Mouse (Mus musculus) CD8-positive naive resting alpha-beta T cell, adult 2 months (primary cell): ENCODE data around the gene Pakap.

Experiments used
- DNase-seq, 2 experiments: peaks; one replicate each; pipeline ENCODE4 v3.0.0; 2022; ENCODE audit warnings: low read depth in 2 of 2, low spot score in 2 of 2

Gene Pakap

DNA sequence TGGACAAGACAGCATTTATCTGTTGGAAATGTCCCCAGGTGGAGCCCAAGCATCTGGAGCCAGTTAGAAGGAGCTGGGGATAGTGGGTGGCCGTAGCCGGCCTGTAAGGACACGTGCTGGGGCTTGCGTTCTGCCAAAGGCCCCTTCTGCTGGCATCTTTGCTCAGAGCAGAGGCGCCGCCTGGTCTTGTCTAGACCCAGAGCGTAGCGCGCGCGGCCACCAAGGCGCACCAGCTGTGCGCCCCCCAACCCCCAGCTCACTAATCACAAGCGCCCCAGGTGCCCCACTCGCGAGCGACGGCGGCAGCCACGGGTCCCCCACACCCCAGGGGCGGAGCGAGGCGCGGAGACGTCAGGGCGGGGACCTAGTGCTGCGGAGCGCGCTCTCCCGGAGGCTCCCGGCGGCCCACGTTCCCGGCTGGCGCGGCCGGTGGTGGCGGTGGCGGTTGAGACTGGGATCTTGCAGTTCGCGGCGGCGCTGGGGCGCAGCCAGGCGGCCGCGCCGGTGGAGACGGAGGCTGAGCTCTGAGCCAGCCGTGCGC is at the start of gene Pakap:
TSS of gene Pakap (plus strand) at position 514 of the 541 bp plus-strand sequence.
- DNase-seq, result no peak

DNA sequence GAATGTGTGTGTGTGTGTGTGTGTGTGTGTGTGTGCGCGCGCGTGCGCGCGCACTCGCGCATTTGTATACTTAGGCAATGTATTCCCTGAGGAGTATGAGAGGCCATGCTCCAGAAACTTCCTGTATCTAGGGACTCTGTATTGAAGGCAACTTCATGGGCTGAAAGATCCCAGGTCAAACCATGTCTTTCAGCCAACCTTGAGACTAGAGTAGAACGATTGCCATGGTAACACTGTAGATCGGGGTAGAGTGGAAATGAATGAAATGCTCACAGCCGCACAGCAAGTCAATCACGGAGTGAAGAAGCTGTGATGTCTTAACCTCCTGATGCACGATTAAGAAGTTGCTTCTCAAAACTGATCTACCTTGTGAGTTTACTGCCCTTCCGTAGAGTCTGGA is 44.5 kb upstream of the Pakap start:
- no peak for DNase-seq

DNA sequence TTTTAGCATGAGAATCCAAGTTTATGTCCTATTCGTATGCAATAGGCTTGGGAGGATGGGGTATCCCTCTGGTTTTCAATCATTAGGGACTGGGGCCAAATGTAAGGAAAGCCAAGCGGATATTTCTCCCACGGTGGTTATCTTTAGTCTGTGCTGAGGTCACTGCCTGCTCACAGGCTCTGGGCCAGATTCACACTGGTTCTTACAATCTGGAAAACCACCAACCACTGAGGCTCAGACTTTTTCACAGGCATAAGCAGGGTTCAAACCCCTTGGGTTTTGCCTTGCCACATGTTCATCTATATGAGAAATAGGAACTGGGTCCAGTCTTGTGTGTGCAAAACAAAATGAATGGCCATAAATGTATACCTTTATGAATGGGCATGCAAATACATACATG is 43.5 kb upstream of the Pakap start:
- no peak for DNase-seq

DNA sequence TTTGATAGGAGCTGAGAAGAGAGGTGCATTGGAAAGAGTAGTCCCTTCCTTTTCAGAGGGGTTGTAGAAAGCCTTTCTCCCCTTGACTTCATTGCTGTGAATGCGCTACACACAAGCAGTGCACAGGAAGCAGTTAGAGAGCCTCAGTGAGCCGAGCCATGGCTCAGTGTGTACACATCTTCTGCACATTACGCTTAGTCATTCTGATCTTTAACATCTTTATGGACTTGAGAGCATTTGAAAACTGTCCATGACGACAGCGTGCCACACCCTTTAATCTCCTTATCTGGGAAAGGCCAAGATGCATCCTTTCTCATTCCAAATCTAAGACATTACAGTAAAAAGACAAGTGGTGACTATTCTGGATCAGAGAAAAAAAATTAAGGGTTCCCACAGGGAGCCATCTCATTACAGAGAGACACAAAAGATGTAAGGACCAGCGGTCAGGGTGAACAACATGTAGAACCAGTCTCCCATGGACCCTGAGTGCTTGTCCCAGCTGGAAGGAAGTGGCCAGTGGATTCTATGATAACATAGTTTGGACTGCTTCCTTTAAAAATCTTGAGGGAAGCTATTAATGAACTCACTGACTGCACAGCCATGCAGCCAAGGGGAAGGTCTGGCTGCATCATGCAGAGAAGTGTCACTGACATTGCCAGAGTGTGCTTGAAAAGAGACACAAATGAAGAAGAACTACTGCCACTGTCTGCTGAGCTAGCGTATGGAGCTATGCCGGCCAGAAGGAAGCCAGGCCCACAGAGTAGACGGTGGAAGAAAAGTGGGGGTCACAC is 42.6 kb upstream of the Pakap start:
- DNase-seq, result no peak

- DNase-seq, result no peak
Observed at GRCm38 (mm10) chr4:57528296-57528695, 39.7 kb upstream of the Pakap start.

- no peak for DNase-seq
Observed at GRCm38 (mm10) chr4:57533686-57534085, 34.3 kb upstream of the Pakap start.

DNA sequence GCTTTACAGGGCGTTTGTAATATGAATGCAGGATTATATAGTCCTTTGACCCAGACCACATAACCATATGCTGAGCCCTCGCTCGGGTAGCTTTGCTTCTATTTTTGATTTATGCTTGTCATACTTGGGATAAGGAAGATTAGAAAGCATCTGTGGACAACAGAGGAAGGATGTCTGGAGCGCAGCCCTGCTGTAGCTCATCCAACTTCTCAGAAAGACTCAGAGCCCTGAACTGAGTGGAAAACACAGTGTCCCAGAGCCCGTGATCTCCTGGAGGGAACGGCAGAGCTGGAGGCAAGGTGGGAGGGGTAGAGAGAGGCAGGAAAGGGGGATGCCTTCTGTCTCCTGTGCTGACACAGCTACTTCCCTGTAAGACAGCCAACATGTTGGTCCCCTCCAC is 33.7 kb upstream of the Pakap start:
- no peak for DNase-seq

DNA sequence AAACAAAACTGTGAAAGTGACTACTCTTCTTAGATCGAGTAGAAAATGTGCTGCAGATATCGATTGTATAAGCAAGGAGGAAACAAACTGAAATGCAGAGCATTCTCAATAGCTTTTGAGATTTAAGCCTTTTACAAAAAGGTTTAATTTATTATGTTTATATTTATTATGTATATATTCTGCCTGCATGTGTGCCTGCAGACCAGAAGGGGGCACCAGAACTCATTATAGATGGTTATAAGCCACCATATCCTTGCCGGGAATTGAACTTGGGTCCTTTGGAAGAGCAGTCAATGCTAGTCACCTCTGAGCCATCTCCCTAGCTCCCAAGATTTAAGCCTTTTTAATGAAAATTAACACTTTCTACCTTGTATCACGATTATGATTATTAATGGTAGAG is 32.9 kb upstream of the Pakap start:
- DNase-seq, result no peak

DNA sequence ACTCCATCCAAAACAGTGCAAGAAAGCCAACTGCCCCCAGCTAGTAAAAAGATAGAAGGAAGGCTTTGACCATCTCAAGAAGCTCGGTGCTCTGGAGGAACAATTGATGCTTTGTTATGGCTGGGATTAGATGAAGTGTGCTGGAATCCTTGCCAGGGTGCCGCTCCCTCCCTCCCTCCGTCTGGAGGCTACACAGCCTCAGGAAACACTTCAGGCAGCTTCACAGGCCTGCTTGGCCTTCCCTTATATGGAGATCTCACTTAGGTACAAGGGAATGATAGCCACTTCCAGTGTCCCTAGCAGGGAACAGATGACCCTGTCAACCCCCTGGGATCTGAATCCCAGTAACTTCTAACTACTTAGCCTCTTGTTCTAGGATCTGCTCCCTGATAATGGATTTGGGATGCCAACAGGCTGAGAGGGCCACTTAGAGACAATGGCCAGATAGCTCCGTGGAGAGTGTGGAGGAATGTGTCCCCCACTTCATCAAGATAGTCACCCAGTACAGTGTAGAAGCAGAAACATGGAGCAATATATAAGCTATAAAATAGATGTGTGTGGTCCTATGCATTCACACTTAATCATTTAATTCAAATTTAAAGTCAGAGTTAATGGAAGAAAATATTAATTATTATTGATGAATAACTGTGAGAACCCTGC is 29.8 kb upstream of the Pakap start:
- DNase-seq, result no peak

DNA sequence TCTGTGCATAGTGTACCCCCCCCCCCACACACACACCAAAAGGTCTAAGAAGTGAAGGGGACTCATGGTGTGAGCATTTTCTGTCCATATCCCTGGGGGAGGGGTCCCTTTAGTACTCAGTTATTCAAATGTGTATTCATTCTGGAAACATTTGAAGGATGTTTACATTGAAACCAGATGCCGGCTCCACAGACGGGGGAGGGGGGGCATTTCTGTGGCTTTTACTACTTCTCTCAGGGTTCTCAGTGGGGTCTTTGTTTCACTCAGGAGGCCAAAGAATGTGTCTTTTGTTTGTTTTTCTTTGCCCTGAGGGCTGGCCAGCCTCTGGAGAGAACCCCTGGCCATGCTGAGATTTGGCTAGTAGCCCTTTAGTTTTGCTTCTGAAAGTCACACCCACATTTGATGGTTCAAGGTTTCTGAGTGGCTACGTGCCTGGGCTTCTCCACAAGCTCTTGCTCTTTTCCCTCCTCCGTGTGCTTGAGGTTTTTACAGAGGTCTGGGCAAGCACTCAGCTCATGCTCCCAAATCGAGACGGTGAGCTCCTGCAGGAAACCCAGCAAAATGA is 24.2 kb upstream of the Pakap start:
- DNase-seq, result no peak

DNA sequence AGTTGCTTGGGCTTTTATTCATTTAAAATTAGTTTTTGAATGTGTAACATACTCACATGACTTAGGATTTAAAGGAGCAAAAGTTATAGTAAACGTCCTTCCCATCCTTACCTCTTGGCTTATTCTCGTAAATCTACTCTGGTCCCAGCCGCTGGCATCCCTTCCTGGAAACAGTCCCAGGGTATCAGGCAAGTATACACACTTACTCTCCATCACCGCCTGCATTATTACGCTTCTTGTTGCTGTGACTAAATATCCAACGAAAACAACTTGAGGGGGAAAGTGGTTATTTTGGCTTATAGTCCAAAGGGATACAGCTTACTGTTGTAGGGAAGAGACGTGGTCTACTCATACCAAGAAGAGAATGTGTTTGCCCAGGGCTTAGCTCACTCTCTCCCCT is 20.2 kb upstream of the Pakap start:
- no peak for DNase-seq

DNA sequence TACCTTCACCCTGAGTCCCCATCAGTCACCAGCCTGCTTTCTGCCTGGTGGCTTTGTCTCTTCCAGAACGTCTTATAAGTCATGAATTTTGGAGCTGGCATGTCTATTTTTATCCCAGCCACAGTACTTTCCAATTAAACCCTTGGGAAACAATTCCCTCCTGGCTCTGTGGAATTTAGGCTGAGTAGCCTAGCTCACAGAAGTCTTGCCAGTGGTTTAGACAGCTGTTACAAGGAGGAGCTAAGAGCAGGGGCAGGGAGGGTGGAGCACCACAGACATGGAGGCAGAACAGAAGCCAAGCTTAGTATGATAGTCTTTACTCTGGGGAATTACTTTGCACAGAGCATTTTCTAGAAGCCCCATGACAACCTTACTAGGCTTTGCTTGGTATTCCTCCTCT is 17.8 kb upstream of the Pakap start:
- no peak for DNase-seq

GRCm38 (mm10) chr4:57557102-57557501 is 10.9 kb upstream of the Pakap start:
- DNase-seq, result no peak

DNA sequence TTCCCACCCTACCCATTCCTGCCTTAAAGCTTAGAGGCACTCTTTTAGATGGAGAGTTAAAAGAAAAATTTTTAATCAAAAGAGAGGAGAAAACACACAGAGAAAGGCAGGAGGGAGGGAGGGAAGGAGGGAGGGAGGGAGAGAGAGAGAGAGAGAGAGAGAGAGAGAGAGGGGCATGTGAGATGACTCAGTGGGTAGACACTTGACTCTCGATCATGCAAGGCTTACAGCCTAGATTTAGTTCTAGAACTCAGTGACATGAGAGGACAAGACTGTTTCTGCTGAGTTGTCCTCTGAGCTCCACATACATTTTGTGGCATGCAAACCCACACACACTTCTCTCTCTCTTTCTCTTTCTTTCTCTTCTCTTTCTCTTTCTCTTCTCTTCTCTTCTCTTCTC is 8.5 kb upstream of the Pakap start:
- DNase-seq, result no peak

DNA sequence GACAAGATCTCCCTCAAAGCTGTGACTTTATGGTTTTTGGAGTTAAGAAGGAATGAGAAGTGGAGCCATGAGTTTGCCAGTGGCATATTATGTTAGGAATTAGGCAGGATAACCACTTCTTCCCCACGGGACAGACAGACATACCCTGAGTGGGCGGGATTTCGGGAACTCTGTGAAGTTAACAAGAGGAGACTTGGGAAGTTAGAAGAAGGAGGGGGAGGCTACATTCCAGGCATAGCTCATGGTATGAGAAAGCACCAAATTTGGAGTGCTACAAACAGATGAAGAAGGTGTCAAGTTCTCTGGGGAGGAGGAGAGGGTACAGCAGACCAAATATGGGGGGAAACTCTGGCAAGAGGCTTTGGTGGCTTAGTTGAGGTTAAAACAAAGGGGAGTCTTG is 8.0 kb upstream of the Pakap start:
- no peak for DNase-seq

GRCm38 (mm10) chr4:57561055-57561454 is 6.9 kb upstream of the Pakap start:
- DNase-seq, result no peak

DNA sequence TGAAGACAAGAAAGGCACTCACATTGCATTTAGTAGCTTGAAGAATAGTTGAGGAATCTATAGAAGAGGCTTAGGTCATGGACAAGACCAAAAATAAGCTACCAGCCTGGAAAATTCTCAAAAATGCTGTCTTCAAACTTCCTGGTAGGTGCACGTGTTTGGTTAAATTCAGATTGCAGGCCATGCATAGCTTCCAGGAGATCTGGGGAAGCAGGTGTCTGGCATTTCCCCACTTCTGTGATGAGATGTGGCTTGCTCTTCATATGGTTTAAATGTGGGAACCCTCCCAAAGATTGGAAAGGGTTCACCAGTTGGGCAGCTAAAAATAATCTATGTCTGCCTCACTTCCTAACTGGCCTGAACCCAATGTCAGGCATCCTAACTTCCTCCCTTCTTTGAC is 2.7 kb upstream of the Pakap start:
- DNase-seq, result no peak

GRCm38 (mm10) chr4:57565811-57566210 is 2.2 kb upstream of the Pakap start:
- DNase-seq, result no peak

DNA sequence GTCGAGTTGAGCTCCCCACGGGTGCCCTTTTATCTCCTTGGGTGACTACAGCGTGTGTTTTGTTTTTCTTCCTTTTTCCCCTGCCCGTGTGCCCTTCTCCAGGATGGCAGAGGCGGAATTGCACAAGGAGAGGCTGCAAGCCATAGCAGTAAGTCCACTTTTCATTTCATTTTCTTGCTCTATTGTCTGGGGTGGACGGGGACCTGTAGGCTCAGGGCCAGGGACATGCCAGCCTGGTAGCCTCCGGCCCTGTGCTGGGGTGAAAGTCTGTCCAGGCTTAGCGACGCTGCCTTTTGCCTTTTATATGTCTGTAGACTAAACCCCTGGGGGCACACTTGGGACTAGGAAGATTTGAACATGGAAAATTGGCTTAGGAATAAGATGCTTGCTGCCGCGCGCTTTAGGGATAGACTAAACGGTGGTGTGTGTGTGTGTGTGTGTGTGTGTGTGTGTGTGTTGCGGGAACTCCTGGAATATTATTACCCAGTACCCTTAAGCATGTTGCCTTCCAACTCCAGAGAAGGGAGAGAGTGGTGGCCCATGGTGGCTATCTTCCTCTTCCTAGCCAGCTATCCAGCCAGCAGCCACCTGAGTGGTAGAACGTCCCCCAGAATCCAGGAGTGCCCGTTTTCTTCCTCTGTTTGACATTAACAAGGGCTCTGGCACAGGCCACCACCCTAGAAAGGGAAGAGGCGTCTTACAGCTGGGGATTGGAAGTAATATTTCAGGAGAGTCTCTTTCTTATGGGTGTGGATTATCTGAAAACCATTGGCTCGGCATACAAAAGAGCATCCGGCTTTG is 489 bp downstream of the Pakap start:
- DNase-seq, result no peak

DNA sequence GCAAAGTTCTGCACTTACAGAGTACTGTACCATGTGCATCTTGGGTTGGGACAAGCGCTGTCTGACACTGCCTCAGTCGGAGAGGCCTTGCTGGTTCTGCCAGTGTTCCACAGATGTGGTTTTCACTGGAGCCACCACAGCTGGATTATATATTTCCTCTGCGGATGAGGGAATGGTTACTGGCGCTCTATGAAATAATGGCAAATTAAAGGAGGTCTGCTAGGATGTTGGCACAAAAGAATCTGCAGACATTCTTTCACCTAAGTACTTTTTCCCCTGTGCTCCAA is 1.0 kb downstream of the Pakap start:
- no peak for DNase-seq

GRCm38 (mm10) chr4:57569711-57570110 is 1.7 kb downstream of the Pakap start:
- no peak for DNase-seq

DNA sequence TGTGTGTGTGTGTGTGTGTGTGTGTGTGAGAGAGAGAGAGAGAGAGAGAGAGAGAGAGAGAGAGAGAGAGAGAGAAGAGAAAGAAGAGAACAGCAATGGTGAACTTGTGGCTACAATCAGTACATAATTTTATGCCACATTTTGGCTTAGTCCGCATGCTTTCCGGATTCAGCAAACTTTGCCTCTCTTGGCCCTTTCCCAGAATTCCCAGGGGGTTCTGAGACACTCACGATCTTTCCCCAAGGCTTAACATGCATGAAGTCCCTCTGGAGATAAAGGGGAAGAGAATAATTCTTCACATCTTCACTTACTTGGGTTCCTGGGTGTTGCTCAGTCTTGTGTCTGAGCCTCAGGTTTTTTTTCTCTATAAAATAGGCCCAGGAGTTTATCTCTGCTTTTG is 2.2 kb downstream of the Pakap start:
- no peak for DNase-seq
